Mouse (Mus musculus): Measurements from ENCODE around the gene Gatd1.
"Not testable (repeated sequence)": the region's sequence is repeated elsewhere in the genome, so short reads cannot be mapped to it uniquely, and the experiment has no call there.

Gatd1 gene

DNA sequence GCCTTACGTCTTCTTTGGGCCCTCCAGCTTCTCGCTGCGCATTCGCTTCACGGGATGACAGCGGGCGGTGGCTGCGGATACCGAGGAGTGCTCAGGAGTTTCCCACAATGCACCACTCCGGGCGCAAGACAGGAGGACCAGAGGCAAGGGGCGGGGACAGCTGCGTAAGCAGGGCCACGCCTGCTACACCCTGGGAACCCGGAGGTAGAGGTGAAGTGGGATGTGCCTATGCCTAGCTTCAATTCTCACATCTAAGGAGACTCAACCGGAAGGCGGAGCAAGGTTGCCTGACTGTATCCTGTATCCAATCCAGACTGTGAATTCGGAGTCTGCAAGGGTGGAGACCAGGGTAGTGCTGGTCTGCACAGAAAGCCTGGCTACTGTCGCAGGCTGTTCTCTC is 15.4 kb upstream of the Gatd1 start, which contains the start of gene Cend1:
Gene Cend1 (minus strand): TSS at position 182 of the 400 bp plus-strand sequence.
- DNase-seq (ENCODE audit: low read depth, low spot score): peak; percentile 82

DNA sequence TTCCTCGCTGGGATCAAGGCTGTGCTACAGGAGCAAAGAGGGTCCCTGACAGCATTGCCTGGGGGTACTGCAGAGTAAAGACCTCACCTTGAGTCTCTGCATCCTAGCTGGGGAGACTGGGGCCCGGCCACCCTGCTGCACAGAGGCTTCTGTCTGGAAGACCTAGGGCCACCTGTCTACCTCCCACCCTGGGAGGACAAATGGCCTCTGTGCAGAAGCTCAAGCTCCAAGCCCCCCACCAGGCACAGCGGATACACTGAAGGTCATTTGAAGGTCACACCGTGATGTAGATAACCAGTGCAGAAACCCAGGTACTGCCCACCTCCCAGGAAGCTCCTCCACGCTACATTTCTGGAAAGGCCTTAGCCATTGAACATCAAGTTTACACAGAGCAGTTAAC is 14.8 kb upstream of the Gatd1 start:
- DNase-seq (ENCODE audit: low read depth, low spot score): no peak

DNA sequence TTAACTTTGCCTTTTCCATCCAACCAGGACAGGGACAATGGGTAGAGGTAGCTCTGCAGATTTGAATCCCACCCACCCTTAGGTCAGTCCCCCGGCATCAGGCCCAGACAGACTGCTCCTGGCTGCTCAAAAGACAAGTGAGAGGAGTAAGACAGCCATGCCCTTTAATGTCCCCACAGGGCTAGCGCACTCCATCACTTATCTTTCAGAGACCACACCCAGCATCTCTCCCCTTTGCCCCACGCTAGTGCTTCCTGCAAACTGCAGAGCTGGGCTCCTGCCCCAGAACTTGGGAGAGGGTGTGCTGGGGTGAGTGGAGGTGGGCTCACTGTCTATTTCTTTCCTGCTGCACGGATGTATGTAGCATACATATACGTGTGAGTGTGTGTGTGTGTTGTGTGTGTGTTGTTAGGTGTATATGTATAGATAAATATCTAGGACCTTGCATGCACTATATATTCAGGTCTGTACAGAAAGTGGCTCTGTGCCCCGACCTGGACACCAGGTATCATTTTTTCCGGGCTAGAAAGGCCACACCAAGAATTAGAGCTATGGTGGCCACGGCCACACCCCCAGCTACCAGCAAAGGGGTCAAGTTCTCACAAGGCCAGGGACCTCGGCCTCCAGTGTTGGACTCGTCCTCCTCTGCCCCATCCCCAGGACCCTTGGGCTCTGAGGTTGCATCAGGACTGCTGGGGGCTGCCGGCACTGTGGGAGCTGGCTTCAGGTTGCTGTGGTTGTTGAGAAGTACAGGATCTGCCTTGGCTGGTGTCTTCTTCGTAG is 13.2 kb upstream of the Gatd1 start:
- DNase-seq (ENCODE audit: low read depth, low spot score): no peak

DNA sequence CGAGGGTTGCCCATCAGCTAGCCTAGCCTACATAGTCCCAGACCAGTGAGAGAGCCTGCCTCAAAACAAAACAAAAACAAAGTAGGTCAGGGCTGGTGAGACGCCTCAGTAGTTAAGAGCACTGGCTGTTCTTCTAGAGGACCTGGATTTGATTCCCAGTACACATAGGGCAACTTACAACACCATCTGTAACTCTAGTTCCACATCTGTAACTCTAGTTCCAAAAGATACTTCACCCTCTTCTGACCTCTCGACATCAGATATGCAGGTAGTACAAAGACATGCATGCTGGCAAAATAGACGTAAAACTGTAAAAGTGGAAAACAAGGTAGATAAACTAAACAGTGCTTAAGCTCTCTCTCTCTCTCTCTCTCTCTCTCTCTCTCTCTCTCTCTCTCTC is 9.9 kb upstream of the Gatd1 start:
- no peak for DNase-seq (ENCODE audit: low read depth, low spot score)

DNA sequence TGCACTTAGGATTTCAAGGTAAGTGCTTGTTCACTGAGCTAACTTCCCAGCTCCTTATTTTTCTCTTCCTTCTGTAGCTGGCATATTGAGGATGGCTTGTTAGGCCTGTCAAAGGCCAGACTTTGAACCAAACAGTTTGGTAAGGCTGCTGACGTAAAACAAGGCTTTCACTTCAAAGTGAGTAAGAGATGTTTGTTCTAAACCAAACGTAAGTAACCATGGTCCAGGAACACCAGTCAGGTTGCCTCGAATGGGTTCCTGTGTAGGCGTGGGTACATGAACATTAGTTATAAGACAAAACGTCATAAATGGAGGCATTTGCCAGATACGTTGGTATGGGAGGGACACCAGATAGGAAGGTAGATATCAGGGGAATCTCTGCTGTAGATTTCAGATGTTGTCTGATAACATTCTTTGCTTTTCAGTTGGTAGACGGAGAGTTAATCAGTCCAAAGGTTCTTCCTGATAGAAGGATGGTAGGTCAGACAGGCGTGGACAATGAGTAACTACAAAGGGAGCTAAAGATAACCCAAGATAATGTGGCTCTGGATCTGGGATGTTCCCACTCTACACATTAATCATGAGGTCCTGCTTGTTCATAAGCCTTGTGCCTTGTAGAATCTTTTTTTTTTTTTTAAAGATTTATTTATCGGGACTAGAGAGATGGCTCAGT is 6.2 kb upstream of the Gatd1 start:
- no peak for DNase-seq (ENCODE audit: low read depth, low spot score)

DNA sequence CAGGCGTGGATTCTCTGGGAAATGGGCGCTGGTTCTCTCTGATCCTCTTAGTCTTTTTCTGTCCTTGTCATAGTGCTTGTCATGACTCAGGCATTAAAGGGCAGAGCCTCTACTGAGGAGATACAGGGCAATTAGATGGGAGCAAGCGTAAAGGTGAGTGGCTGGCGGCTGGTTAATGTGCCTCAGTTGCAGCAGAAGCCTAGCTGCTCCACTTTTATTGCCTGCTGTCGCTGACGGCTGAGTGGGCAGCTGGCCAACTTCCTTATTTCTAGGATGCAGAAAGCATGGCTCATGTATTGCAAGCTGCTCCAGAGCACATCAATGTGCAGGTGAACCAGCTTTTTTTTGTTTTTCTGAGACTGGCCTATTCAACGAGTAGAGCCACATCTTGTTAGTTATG is 5.0 kb upstream of the Gatd1 start:
- no peak for DNase-seq (ENCODE audit: low read depth, low spot score)

DNA sequence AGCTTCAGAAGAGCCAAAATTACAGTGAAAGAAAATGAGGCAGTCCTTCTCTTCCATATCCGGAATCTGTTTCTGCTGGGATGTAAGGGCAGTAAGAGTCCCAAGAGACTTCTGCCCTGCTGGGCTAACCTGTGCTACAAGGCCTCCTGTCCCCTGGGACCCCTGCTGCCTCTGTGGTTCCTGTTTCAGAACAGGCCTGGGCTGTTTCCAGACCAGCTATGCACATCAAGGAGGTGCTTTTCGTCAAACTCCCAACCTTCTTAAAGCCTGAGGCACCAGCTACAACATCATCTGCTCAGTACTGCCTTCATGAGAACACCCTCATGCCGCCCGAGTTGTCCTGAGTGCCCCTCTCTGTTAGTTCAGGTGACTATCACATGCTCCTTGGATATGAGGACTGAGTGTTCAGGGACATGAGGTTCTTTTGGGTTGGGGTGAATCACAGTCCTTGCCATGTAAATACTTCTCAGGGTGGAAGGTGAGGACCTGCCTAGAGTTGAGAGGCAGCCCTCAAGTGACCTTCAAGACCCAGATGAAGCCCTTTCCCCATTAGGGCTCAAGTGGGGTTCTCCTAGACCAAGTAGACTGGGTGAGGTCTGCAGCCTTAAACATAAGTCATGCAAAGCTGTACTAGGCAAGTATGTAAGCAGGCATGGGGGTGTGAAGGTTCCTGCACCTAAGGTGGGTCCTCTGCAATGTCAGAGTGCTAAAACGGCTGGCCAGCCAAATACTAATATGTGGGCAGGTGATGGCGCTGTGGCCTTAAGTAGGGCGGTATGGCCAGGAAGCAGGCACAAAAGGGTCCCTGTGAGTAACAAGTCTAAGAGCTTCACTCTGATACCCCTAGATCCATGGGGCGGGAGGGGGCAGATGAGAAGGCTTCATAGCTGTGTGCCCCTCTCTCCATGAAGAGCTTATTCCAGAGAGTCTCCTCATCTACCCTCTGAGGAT is 4.1 kb upstream of the Gatd1 start:
- DNase-seq (ENCODE audit: low read depth, low spot score): no peak

DNA sequence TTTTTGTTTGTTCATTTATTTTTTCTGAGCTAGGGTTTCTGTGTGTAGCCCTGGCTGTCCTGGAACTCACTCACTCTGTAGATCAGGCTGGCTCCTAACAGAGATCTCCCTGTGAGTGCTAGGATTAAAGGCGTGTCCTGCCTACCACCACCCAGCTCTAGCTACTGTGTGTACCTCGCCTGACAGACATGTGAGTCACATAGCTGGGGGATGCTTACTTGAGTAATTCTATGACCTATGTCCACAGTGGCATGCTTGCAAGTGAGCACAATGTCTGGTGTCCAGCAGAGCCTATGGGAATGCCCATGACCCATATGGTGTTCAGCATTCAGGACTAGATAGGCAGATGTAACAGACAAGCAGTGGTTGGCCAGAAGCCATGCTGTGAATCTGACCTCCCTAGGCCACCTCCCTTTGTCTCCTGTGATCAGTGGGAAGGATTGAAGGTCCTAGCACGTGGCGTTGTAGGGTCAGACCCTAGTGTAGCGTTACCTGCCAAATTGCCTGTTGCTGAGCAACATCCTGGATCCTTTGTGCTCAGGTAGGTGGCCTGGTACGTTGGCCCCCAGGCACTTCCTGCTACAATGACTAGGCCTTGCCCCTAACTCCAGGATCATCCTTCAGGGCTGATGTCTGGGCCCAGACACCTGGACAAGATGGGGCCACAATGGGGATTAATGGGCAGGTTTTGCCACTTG is 2.4 kb upstream of the Gatd1 start:
- DNase-seq (ENCODE audit: low read depth, low spot score): no peak

DNA sequence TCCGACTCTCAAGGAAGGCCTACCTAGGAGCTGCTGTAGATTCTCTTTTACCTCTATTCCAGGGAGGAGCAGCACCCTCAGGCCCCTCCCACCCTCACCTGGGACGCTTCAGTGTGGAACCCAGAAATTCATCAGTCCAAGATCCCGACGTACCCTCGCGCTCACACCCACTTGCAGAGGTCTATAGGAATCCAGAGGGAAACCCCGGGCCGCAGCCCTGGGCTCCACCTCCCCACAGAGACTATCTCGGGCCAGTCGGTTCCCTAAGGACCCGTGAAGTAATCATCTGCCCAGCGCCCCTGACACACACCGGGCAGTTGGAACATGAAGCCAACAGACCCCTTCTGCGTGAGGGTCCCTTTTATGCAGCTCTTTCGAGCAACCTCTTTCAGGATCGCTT is 605 bp downstream of the Gatd1 start:
- DNase-seq (ENCODE audit: low read depth, low spot score): no peak

DNA sequence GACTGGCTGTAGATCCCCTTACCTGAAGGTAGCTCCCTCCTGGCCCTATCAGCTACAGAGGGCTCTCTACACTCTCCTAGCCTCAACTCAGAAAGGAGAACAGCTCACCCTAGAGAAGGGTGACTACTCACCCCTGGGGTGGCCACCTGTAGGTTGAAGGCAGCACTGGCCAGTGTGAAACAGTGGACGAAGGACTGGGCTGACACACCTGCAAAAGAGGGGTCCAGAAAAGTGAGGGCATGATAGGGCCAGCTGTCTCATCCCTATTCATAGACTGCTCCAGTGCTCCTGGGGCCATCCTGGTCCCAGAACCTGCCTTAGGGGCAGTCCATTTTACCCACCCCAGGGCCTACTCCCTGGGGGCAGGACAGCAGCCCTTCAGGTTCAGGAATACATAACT is 2.3 kb downstream of the Gatd1 start:
- no peak for DNase-seq (ENCODE audit: low read depth, low spot score)

DNA sequence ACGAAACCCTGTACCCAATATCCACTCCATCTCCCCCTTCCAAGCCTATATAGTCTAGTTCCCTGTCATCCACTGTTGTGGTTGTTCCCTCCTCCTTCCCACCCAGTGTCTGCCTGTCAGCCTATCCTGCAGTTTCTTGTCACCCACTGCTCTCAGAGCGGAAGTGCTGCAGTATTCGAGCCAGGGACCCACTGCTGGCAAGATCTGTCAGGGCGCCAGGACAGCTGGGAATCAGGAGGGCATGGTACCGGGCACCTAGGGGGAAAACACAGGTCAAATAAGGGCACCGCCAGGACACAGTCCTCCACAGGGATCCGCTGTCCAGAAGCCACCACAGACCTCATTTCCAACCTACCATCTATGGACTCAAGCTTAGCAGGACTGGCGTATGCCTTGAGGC is 3.3 kb downstream of the Gatd1 start:
- DNase-seq (ENCODE audit: low read depth, low spot score): no peak

DNA sequence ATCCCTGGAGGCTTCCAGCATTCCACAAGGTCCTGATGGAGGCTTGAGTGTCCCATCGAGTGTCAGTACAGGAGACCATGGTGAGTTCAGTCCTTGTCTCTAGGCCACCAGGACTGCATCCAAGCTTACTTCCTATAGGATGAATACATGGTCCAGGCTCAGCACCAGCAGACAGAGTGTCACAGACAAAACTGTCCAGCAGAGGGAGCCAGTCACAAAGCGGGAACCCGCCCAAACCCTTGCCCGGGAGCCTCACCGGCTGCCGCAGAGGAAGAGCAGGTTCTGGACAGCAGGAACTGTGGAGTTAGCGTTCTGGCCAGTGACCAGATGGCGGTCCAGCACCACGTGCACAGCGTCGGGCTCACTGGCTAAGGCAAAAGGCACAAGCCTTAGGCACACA is 5.1 kb downstream of the Gatd1 start:
- DNase-seq (ENCODE audit: low read depth, low spot score): peak; percentile 85

DNA sequence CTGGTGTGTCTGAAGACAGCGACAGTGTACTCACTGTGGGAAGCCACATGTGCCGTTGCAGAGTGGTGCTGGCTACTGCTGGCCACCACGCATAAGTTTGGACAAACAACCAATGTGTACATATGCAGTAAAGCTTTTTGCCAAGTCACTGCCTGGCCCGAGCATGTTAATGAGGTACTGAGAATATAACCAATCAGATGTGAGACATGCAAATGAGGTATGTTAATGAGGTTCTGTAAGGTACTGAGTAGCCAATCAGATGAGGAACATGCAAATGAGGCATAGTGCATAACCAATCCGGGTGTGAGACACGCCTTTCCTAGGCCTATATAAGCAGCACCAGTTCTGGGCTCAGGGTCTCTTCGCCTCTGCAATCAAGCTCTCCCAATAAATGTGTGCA is 6.3 kb downstream of the Gatd1 start:
- not testable (repeated sequence) for DNase-seq (ENCODE audit: low read depth, low spot score)

DNA sequence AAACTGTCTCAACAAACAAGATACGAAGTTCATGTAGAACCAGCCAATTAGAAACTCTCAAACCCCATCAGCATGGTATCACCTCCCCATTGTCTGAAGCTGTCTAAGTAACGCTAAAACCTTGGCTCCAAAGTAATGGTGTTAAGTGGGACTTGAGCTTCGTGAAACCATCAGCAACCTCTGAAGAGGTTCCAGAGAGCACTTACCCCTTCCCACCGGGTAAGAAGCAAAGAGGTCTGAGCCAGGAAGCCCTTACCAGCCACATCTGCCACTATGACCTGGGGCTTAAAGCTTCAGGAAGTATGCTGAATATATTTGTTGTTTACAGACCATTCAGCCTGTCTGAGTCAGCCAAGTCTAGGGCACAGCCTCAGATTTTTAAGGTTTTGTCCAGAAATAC is 8.5 kb downstream of the Gatd1 start:
- no peak for DNase-seq (ENCODE audit: low read depth, low spot score)

DNA sequence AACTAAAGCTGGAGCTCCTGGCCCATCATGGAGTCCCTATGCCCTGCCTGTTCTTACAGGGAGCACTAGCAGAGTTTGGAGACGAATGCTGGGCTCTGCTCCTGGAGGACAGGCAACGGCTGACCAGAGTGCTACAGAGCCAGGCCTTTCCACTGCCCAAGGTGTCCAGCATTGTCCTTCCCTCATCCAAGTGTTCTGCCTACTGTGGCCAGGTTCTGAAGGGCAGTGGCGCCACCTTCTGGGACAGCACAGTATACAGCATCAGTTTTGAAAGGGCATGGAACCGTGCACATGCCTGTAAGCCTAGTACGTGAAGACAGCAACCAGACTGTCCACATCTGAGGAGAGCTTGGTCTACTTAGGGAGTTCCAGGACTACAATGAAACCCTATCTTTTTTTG is 10.6 kb downstream of the Gatd1 start:
- DNase-seq (ENCODE audit: low read depth, low spot score): peak; percentile 62

DNA sequence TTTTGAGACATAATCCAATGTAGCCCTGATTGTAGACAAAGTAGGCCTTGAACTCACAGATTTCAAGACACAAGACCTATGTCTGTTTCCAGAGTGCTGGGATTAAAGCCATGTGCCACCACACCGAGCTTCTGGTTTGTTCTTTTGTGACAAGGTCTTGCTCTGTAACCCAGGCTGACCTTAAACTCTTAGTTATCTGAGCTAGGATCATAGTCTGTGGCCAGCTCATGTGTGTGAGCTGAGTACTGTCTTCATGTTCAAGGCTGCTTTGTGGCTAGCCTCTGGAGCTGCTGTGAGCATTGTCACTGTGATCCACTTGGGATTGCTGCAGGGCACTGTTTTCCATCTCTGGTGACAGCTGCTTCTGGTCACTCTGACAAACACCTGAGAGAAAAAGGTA is 18.6 kb downstream of the Gatd1 start:
- DNase-seq (ENCODE audit: low read depth, low spot score): no peak

DNA sequence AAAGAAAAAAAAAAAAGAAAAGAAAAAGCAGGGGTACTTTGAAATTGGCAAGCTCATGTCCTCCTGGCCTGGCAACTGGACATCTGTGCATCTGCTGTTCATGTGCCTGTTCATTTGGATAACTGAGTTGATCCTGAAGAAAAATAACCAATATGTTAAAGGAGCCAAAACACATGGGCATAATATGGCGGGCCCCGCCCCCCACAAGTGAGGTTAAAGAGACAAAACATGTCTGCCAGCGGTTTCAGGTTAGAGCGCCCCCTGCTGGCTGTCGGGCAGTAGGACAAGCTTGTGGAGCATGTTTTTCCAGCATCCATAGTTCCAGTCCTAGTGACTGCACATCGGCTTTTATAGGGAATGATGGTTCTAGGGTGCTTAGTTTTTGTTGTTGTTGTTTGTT is 19.2 kb downstream of the Gatd1 start:
- DNase-seq (ENCODE audit: low read depth, low spot score): peak; percentile 80

DNA sequence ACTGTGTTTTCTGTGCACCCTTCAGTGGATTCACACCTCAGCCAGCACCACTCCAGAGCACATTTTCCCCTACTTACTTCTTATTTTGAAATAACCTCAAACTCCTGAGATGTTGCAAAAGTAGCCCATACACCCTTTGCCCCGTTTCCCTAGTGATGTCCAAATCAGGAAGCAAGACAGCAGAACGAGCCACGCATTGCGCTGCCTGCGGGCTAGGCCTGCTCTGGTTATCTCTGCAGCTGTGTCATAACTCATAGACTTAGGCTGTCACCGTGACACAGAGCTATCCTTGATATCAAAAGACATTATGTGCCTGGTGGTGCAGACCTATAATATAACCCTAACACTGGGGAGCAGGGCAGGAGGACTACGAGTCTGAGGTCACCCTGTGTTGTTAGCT is 19.8 kb downstream of the Gatd1 start:
- no peak for DNase-seq (ENCODE audit: low read depth, low spot score)

DNA sequence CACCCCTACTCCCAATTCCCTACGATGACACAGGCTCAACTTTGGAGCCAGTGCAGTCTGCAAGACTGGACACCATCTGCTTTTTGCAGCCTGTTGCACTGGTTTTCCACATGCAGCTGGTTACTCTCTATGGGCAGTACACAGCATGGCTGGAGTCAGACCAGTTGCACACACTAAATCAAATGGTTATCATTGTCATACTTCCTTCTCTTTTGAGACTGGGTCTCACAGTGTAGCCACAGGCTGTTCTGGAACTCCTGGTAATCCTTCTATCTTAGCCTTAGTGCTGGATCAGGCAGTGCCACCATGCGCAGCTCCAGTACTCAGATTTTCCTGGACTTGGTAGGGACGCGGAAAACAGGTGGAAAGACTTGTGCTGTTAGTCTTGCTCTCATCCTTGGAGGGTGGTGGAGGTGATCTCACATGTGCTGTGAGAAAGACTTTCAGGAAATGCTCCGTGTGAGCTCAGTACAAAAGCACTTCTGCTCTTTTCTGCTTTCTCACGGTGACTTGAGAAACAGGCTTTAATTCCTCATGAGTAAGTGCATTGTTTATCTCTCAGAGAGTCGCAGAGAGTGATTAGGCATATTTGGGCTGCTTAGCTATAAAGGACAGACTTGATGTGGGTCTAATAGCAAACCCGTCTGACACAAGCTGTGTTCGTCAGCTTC is 21.2 kb downstream of the Gatd1 start:
- DNase-seq (ENCODE audit: low read depth, low spot score): no peak

DNA sequence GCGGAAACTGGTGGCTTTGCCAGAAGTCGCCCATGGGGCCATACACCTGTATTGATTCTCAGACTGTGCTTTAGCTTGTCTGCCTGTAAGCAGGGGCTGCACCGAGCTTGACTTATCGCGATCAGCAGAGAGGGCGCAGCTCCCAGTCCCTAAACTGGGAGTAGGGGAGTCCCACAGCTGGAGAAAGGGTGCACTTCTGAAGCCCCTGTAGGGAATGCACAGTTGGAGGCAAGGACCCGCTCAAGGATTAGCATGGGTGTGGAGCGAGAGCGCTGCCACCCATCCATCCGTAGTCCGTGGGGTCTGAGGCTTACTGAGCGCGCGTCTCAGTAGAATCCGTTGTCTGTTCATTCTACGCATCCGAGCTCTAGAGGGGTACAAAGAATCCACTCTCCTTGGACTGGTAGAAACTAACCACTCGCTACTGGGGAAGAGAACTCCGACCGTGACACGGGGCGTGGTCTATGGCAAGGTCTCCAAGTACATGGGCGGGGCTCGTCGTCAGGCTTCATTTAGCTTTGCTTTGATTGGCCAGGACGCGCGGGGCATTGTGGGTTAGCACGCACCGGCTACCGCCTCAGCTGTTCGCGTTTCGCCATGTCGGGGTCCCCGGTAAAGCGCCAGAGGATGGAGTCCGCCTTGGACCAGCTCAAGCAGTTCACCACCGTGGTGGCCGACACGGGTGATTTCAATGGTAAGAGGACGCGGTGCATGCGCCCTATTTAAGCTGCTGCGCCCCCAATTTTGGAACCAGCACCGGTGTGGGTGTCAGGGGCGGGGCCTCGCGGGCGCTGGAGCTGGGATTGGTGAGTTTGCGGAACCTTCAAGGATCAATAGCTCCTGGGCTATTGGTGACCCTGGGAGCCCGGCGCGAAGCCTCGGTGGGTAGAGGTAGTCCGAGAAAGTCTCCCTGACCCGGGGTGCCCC is 22.0 kb downstream of the Gatd1 start, which contains the start of gene Taldo1:
Gene Taldo1 (plus strand): TSS at position 575 of the 927 bp plus-strand sequence.
- peak; percentile 96 for DNase-seq (ENCODE audit: low read depth, low spot score)

Data from mesoderm, embryonic 11.5 days (tissue).